Mouse (Mus musculus) T-helper 1 cell (primary cell): Measurements from ENCODE around the gene Wdr18.
"Not testable (repeated sequence)": the region's sequence is repeated elsewhere in the genome, so short reads cannot be mapped to it uniquely, and the experiment has no call there.

Experiments used
- in situ Hi-C: fragments of 300-600 bp; cut with MboI, MseI; formaldehyde crosslinking; loops from one replicate; pipeline ENCODE4 v1.15.1; 2025; ENCODE audit warnings: high pct_unique_total_duplicates

The Wdr18 gene

GRCm38 (mm10) chr10:79943471-79943901 is 16.5 kb upstream of the Wdr18 start:
- in situ Hi-C loops, result no loop called here

GRCm38 (mm10) chr10:79945507-79946234 is 14.3 kb upstream of the Wdr18 start:
- in situ Hi-C loops, result no loop called here

DNA sequence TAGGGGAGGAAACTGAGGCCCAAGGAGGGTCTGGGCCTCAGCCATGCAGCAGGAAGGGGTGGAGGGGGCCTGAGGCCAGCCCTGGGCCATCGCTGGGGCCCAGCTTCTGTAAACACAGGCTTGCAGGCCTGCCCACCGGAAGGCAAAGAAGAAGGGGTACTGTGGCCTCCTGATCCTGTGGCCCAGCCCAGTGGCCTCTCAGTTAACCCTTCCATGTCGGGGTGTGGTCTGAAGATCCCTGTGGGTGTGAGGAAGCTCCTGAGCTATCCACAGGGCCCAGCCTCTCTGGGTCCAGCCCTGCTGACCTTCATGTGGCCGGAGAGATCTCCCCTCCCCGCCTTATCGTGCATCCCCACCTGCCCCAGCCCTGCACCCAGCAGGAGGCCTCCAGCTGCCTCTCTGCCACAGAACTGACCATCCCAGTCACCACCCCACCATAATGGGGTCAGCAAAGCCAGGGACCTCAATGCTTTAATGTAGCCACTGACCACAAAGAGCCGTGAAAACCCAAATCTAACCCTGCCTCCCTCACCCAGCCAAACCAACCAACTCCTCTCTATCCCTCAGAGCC is 13.1 kb upstream of the Wdr18 start:
- in situ Hi-C loops, result no loop called here

DNA sequence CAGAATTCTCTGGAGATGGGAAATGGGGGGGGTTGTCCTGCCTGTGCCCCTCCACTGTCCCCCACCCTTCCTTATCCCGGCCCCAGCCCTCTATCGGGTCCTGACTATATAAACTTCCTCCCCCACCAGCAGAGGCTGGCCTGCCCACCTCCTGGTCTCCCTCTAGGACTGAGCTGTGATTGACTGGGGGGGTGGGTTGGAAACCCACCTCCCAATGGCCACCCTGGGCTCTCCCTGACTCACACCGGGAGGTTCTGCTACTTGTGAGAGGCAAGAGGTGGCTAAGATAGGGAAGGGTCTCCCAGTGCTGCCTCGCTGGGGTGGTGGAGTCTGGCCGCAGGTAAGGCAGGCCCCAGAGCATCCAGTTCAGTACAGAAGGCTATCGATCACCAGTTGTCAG is 12.4 kb upstream of the Wdr18 start:
- in situ Hi-C loops, result no loop called here

GRCm38 (mm10) chr10:79949873-79950272 is 10.1 kb upstream of the Wdr18 start:
- in situ Hi-C loops, result loop anchor here (5.0 kb wide), 1 partner anchor 63 kb away; the partner anchor contains the start of gene Elane

DNA sequence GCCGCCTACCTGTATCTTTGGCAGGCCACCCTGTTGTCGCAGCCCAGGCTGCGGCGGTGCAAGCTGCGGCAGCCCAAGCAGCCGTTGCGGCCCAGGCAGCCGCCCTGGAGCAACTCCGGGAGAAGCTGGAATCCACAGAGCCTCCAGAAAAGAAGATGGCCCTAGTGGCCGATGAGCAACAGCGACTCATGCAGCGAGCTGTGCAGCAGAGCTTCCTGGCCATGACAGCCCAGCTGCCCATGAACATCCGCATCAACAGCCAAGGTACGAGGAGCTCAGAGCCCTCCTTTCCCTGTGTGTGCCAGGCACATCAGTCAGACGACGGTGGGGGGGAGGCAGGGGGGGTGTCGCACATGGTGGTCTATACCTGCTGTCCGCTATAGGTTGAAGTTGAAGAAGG is 9.3 kb upstream of the Wdr18 start:
- in situ Hi-C loops, result loop anchor here (5.0 kb wide), 1 partner anchor 63 kb away; the partner anchor contains the start of gene Elane

DNA sequence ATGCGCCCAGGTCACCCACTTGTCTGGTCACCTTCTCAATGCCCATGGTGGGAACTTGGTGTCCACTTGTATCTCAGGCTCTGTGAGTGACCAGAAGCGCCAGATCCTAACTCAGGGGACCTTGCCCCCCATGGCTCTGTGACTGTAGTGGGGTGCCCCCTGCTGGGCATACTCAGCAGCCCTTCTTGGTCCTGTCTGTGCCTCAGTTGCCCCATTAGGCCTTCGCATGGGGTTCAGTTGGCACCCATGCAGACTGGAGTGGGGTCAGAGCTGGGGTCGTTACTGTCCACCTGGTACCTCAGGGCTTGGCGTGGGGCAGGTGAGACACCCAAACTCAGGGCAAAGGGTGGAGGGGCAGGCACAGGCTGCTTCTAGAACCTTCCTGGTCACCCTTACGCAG is 6.0 kb upstream of the Wdr18 start:
- in situ Hi-C loops, result loop anchor here (5.0 kb wide), 1 partner anchor 67 kb away; the partner anchor contains the start of gene Elane

GRCm38 (mm10) chr10:79955691-79956090 is 4.3 kb upstream of the Wdr18 start:
- in situ Hi-C loops, result no loop called here

DNA sequence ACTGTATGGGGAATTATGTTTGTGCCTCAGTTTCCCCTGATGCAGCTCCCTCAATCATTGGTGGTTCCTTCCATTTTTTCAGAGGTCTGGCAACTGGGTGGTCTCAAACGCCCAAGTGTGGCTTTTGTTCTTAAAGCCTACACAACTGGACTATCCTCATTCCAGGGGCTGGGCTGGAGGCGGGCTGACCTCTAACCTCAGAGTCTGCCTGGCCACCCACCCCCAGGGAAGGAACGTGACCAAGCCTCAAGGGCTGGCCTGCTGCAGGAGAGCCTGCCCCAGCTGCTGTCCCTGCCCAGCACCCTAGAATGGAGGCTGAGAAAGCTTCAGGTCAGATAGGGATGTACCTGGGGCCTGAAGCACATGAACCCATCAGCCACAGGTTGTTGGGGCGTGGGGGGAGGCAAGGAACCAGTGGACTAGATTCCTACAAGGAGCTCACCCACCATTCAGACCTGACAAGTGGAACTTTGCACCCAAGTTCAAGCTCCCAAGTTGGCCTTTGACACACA is 3.3 kb upstream of the Wdr18 start:
- in situ Hi-C loops, result no loop called here

DNA sequence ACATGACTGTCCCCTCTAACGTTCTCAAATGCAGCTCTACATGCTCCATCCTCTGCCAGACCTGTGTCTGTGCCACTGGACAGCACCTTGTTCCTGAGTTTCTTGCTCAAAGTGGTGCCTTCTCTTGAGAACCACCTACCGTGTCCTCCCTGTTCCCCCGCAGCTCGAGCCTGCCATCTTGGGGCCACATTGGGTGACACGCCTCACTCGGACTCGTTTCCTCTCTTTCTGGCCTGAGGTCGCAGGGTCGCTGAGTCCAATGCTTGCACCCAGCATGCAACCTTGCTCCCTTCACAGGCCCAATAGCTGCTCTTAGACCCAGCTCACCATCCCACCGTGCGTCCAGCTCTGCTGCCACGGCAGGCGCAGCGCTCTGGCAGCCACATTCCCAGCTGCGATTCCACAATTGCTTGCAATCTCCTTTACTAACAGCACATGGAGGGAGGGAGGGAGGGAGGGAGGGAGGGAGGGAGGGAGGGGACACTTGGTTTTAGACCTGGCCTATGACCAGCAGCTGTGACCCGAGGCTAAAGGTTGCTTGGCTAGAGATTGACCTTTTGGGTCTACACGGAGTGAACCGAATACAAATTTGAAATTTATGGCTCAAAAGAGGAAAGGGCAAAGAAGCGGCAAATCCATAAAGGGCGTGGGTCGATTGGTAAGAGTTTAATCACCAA is 1.7 kb upstream of the Wdr18 start:
- in situ Hi-C loops, result no loop called here

DNA sequence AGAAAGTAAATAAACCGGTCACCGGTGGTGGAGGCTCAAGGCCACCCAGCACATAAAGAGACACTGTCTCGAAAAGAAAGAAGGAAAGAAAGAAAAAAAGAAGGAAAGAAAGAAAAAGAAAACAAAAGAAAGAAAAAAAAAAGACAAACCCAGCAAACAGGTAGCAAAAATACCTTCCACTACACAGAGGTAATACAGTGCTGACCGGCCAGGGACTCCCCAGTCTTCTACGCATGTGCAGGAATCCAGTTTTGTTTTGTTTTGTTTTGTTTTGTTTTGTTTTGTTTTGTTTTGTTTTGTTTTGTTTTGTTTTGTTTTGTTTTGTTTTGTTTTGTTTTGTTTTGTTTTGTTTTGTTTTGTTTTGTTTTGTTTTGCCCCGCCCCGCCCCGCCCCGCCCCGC is 540 bp upstream of the Wdr18 start:
- in situ Hi-C loops, result not testable (repeated sequence)

DNA sequence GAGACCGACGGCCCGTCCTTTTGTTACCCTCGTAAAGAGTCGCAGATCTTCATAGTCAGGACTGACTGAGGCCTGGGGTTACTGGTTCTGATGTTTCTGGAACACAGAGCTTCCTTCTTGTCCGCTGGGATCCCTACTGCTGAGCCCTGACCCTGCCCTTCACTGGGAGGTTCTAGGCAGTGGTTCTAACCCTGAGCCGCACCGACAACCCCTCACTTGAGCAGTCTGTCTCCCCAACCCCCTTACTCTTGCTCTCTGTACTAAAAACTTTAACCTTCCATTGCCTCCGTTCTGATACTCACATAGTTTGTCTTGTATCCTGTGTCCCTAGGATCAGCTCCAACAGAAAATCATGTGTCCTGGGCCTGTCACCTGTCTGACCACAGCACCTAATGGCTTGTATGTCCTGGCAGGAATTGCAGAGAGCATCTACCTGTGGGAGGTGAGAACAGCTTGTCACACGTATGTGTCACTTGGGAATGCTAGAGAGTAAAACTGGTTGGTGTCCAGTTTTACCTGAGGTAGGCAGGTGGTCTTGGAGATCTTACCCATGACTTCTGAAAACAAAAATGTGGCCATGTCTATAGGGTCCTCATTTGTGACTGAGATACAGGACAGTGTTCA is 831 bp downstream of the Wdr18 start:
- in situ Hi-C loops, result no loop called here

GRCm38 (mm10) chr10:79964727-79965126 is 4.8 kb downstream of the Wdr18 start:
- in situ Hi-C loops, result no loop called here

GRCm38 (mm10) chr10:79965325-79965724 is 5.4 kb downstream of the Wdr18 start:
- in situ Hi-C loops, result no loop called here

GRCm38 (mm10) chr10:79966886-79967400 is 7.0 kb downstream of the Wdr18 start:
- in situ Hi-C loops, result no loop called here

- in situ Hi-C loops, result no loop called here
Observed at GRCm38 (mm10) chr10:79968181-79968580, 8.2 kb downstream of the Wdr18 start.

DNA sequence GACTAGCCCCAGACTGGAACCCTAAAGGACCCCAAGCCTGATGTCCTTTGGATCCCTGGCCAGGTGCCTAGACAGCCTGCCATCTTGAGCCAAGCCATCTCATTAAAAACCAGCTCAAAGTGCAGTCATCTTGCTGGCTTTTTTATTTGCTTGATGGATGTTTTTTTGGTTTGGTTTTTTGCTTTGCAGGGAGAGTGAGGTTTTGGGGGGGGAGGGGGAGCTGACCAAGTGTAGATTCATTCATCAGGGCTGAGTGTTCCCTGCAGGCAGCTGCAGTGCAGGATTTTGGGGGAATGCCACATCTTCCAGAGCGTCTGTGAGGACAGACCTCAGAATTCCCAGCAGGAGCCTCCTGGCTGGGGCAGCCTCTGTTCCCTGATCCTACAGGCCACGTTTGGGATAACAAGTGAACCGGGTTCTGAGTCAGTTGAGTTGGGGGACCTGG is 9.2 kb downstream of the Wdr18 start:
- in situ Hi-C loops, result no loop called here

GRCm38 (mm10) chr10:79970415-79971182 is 10.6 kb downstream of the Wdr18 start, which contains the start of gene Grin3b:
TSS of gene Grin3b (plus strand) at chr10:79970715.
- in situ Hi-C loops, result no loop called here

GRCm38 (mm10) chr10:79971183-79971497 is 11.2 kb downstream of the Wdr18 start:
- in situ Hi-C loops, result no loop called here

GRCm38 (mm10) chr10:79972831-79973230 is 12.9 kb downstream of the Wdr18 start:
- in situ Hi-C loops, result no loop called here

- in situ Hi-C loops, result no loop called here
Observed at GRCm38 (mm10) chr10:79974087-79974486, 14.1 kb downstream of the Wdr18 start.
